Mouse (Mus musculus) liver, postnatal 0 days (tissue): ENCODE data around the gene Eif1ax.

Experiments used
- CTCF ChIP-seq: sonication (generic); IDR thresholded peaks from 2 replicates; pipeline ENCODE4 v1.5.1; 2016; ENCODE audit warnings: antibody characterized with exemption, low read depth
- EP300 ChIP-seq: IDR thresholded peaks from 2 replicates; pipeline ENCODE4 v1.6.1; 2016; ENCODE audit warnings: antibody characterized with exemption, low read depth, mild to moderate bottlenecking

DNA sequence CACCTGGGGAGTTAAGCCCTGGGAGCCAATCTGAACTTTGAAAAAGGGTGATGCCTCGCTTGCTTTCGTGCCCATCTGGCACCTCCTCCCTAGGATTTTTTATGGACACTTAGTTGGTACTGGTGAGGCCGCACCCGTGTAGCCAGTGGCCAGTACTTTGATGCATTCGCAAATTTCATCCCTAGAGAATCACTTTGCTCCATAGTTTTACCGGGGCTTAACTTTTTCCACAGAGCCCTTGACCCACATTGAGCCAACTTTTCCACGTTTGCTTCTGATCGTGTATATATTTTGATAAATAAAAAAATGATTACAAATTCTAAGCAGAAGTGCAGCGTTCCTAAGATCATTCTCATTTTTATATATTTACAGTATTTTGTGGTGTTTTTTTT lies 771 bp downstream of the Eif1ax start:
- TF ChIP-seq CTCF (no peak), EP300 (no peak)
